Mouse (Mus musculus) hindlimb bud, embryonic 11.5 days (tissue): ENCODE measurements around the gene Ybey.
A peak's percentile ranks its signal among the peaks of the same experiment; 100 is the strongest.

ENCODE experiments used
- DNase-seq: peaks from one replicate; pipeline ENCODE4 v3.0.0-alpha.2; 2012; ENCODE audit warnings: low read depth, low spot score; ENCODE audit errors: extremely low spot score

Gene Ybey

GRCm38 (mm10) chr10:76445996-76446681 is 22.8 kb downstream of the Ybey start:
- no peak for DNase-seq

GRCm38 (mm10) chr10:76442178-76443088 is 26.5 kb downstream of the Ybey start, which contains the start of gene Pcnt:
Pcnt (minus strand) TSS chr10:76442786.
- DNase-seq: peak; percentile 93

- DNase-seq: no peak
Observed at GRCm38 (mm10) chr10:76440281-76440680, 28.6 kb downstream of the Ybey start, which contains the start of gene AC141477.1. AC141477.1 (minus strand) TSS chr10:76440444.

- DNase-seq: no peak
Observed at GRCm38 (mm10) chr10:76439107-76439890, 29.6 kb downstream of the Ybey start.

GRCm38 (mm10) chr10:76433925-76434324 is 35.0 kb downstream of the Ybey start:
- DNase-seq: no peak

- DNase-seq: no peak
Observed at GRCm38 (mm10) chr10:76425674-76426073, 43.2 kb downstream of the Ybey start.

GRCm38 (mm10) chr10:76416811-76417210 is 52.1 kb downstream of the Ybey start:
- no peak for DNase-seq
